ENCODE assay signal across 9 mouse cellular contexts in genomic region chr2:116852249-116852648, GRCm38 (mm10). TPM values are rescaled to one million over a fixed set of nuclear protein-coding genes. Genes with fewer than 3 reads are reported as not detected.
DNase-seq lines count a peak whose midpoint lies in the region; ATAC-seq lines count a peak whose summit lies in the region.
"Had no signal": no experiment of that assay in that cellular context is flagged by ENCODE, and none has a peak within 500 bp of the region (broad histone marks: within the 10 kb centered on the region; RNA-seq: fewer than 3 reads in every experiment).

No protein-coding gene starts in this region.

- H3K9ac ChIP-seq in hindbrain, embryonic 13.5 days, result no peak overlapping the region
- no peak overlapping the region for H3K9ac ChIP-seq in hindbrain, embryonic 11.5 days (ENCODE audit: low read depth, low read length)
- no peak overlapping the region for H3K9ac ChIP-seq in kidney, embryonic 16.5 days (replicated peaks; ENCODE audit: low read length)

- H3K4me1 ChIP-seq in hindbrain, embryonic 13.5 days (replicated peaks), result peaks cover 8% of the 10 kb centered on the region; the same call in 1 of the 2 replicates
- no peaks in the 10 kb centered on the region for H3K4me1 ChIP-seq in hindbrain, embryonic 11.5 days (replicated peaks; ENCODE audit: control insufficient read depth, insufficient read depth, low read length)
- H3K4me1 ChIP-seq in kidney, embryonic 16.5 days (ENCODE audit: insufficient read depth, low read length), result 0 out of 2 replicates have a peak, but pooled peaks cover 8% of the 10 kb centered on the region

- WGBS in hindbrain, embryonic 13.5 days, result 40% methylated on average over 5 of the region's 5 CpGs
- 55% methylated on average over 5 of the region's 5 CpGs for WGBS in hindbrain, embryonic 11.5 days
- WGBS in kidney, embryonic 16.5 days, result 30% methylated on average over 5 of the region's 5 CpGs

- H3K36me3 ChIP-seq in hindbrain, embryonic 13.5 days, result no peaks in the 10 kb centered on the region
- H3K36me3 ChIP-seq in hindbrain, embryonic 11.5 days (ENCODE audit: control insufficient read depth, insufficient read depth, low read length), result no peaks in the 10 kb centered on the region
- H3K36me3 ChIP-seq in kidney, embryonic 16.5 days (ENCODE audit: insufficient read depth, low read length), result no peaks in the 10 kb centered on the region

- peak; percentile 49; the same call in 1 of the 2 replicates for ATAC-seq in hindbrain, embryonic 13.5 days (ENCODE audit: low FRiP score)
- no peak for ATAC-seq in hindbrain, embryonic 11.5 days (ENCODE audit: low FRiP score)
- ATAC-seq in kidney, embryonic 16.5 days (ENCODE audit: low FRiP score, low TSS enrichment), result peak; percentile 78; the same call in 1 of the 2 replicates

- no peaks in the 10 kb centered on the region for H3K27me3 ChIP-seq in hindbrain, embryonic 13.5 days
- H3K27me3 ChIP-seq in hindbrain, embryonic 11.5 days (ENCODE audit: control insufficient read depth, insufficient read depth, low read length), result no peaks in the 10 kb centered on the region
- no peaks in the 10 kb centered on the region for H3K27me3 ChIP-seq in kidney, embryonic 16.5 days (ENCODE audit: insufficient read depth, low read length)

- no peak for DNase-seq in hindbrain, embryonic 11.5 days (ENCODE audit: low spot score)
- DNase-seq in NIH3T3 (ENCODE audit: low read depth), result peak; percentile 28
- peak; percentile 43 for DNase-seq in brain, adult 2 months (ENCODE audit: low read depth, low spot score)
- DNase-seq in layer of hippocampus, adult 8-10 months (ENCODE audit: low spot score in 2 of 2), result no peak
- DNase-seq in ovary, postnatal 14 days (ENCODE audit: low spot score), result no peak

- no peak overlapping the region for H3K4me3 ChIP-seq in hindbrain, embryonic 13.5 days
- H3K4me3 ChIP-seq in hindbrain, embryonic 11.5 days (ENCODE audit: low read depth, low read length), result no peak overlapping the region
- no peak overlapping the region for H3K4me3 ChIP-seq in kidney, embryonic 16.5 days (ENCODE audit: low read length)

- no peak overlapping the region for H3K27ac ChIP-seq in hindbrain, embryonic 13.5 days
- no peak overlapping the region for H3K27ac ChIP-seq in hindbrain, embryonic 11.5 days (ENCODE audit: low read depth, low read length)
- H3K27ac ChIP-seq in kidney, embryonic 16.5 days (ENCODE audit: low read length), result no peak overlapping the region

- H3K9me3 ChIP-seq in hindbrain, embryonic 13.5 days, result no peaks in the 10 kb centered on the region
- H3K9me3 ChIP-seq in hindbrain, embryonic 11.5 days (ENCODE audit: control insufficient read depth, low read length), result no peaks in the 10 kb centered on the region
- H3K9me3 ChIP-seq in kidney, embryonic 16.5 days (ENCODE audit: low read length), result no peaks in the 10 kb centered on the region

- no peak overlapping the region for H3K4me2 ChIP-seq in hindbrain, embryonic 13.5 days
- no peak overlapping the region for H3K4me2 ChIP-seq in hindbrain, embryonic 11.5 days (replicated peaks; ENCODE audit: low read depth, low read length)
- no peak overlapping the region for H3K4me2 ChIP-seq in kidney, embryonic 16.5 days (replicated peaks; ENCODE audit: low read depth, low read length)

RNA-seq across cellular contexts. Expression of gene Tmco5, which starts 26.2 kb away (rescaled TPM):
- polyA plus RNA-seq in hindbrain, embryonic 13.5 days (2015; fragmentation: Nextera tagmentation; extraction: Ambion mirVana), result not detected in 2 replicates
- not detected in 2 replicates for polyA plus RNA-seq in hindbrain, embryonic 11.5 days (2014; fragmentation: Nextera tagmentation; extraction: Ambion mirVana)
- polyA plus RNA-seq in kidney, embryonic 16.5 days (2015; fragmentation: Nextera tagmentation; extraction: Ambion mirVana), result not detected in 2 replicates
- total RNA-seq in layer of hippocampus, adult 8-10 months (2022), result 1 to 10 TPM; 1.2 to 3.1 (median 2.0) TPM
- total RNA-seq: megakaryocyte, adult 5-6 weeks had no signal
- polyA plus RNA-seq: gonadal fat pad, adult 2 months had no signal

Comparison
In these comparisons a context has a peak if more than half of its experiments do, and no peak if none do; other contexts are left out.
1. DNase-seq: peak in NIH3T3 (single experiment) and brain, adult 2 months (single experiment); none in hindbrain, embryonic 11.5 days (single experiment), layer of hippocampus, adult 8-10 months (0 of 2) and ovary, postnatal 14 days (single experiment).